Mouse (Mus musculus) thymus, adult 2 months (tissue): ENCODE results near the gene Clrn2.

Experiments
- CTCF ChIP-seq: fragments of 200-500 bp; IDR thresholded peaks from 2 replicates; pipeline ENCODE4 v1.5.1; 2012; ENCODE audit warnings: mild to moderate bottlenecking, control low read depth, low read length, moderate library complexity, borderline replicate concordance; ENCODE audit not compliant: control insufficient read depth, poor library complexity, insufficient read depth; ENCODE audit errors: extremely low read depth
- POLR2A ChIP-seq: fragments of 200-500 bp; IDR thresholded peaks from 2 replicates; pipeline ENCODE4 v1.6.1; 2012; ENCODE audit warnings: mild to moderate bottlenecking, low read length, control low read depth, moderate library complexity; ENCODE audit not compliant: control insufficient read depth, poor library complexity, insufficient read depth; ENCODE audit errors: extremely low read depth

DNA sequence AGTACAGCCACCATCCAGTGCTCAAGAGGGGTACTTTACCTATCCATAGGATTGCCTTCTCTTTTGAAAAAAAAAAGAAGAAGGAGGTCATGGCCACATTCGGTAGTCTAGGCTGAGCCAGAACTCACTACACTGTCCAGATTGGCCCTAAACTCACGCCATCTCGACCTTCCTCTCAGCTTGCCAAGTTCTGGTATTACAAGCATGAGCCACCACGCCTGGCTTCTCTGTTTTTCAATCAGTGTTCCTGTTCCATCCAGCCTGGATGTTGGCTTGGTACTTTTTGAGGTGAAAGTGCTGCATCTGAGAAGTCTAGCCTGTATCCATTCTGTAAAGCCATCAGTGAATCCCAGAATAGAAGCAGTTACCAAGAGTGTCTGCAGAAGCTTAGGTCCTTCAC, 42.9 kb downstream of the Clrn2 start:
- TF ChIP-seq POLR2A, result no peak
- TF ChIP-seq CTCF, result no peak
